Mouse (Mus musculus): ENCODE data around the gene Myof.

DNA sequence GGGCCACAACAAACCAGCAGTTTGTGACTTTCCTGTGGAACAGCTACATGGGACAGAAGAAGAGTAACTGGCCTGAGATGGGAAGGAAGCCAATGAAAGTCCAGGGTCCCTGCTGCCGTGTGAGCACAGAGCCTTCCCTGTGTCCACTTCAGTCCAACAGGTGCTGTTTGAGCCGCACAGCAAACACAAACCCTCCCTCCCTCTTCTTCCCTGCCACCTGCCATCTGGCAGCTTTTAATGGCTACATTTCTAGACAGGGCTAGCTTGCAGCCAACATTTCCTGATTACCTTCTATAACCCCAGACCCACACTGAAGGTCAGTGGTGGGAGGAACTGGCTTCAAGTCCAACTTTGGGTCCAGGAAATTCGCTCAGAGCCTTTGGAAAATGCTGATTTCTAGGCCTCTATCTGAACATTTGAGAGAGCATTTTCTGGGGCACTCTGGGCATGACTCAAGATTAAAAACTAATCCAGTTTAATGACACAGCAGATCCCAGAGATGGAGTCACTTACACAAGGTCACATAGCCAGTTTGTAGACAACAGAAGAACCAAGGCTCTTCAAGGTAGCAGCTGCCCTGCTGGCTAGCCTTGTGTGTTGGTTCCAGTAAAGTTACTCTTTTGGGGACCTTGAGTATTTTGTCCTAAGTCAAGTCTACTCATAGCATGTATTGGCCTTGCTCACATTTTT is 34.6 kb upstream of the Myof start:
- TF ChIP-seq POLR2A (IDR thresholded peaks at IDR 0.05; ENCODE audit: insufficient read length, low read depth), result no peak
- TF ChIP-seq TCF12 (IDR thresholded peaks at IDR 0.05; ENCODE audit: insufficient read depth, poor library complexity, severe bottlenecking), result no peak
- TF ChIP-seq E2F4 (IDR thresholded peaks at IDR 0.05; ENCODE audit: insufficient read depth), result no peak
- peak in 2 of 3 experiments; percentile 4 to 62 for TF ChIP-seq MYOG (IDR thresholded peaks at IDR 0.05; ENCODE audit: control insufficient read depth in 1 of 3, insufficient read depth in 1 of 3, insufficient read length in 2 of 3, low read depth in 2 of 3)
- no peak for TF ChIP-seq MAX (IDR thresholded peaks at IDR 0.05; ENCODE audit: low read depth)
- TF ChIP-seq REST (IDR thresholded peaks at IDR 0.05; ENCODE audit: insufficient read depth, insufficient read length), result no peak
- TF ChIP-seq POLR2AphosphoS2 (IDR thresholded peaks at IDR 0.05; ENCODE audit: insufficient read length, low read depth), result no peak
- no peak for TF ChIP-seq USF1 (IDR thresholded peaks at IDR 0.05; ENCODE audit: low read depth)
